Mouse (Mus musculus): ENCODE results near the gene Pfdn6. TPM values are rescaled to one million over a fixed set of nuclear protein-coding genes. Genes with fewer than 3 reads are reported as not detected.

Pfdn6 gene
- polyA plus RNA-seq, 1 experiment from 2014 or later = 211 TPM

Other genes with a start within 250 kb of the Pfdn6 start
- 30.0 and 32.7 TPM in 2 replicates for gene March2, start 221.7 kb downstream of the Pfdn6 start, polyA plus RNA-seq (2014; fragmentation: Nextera tagmentation; extraction: Ambion mirVana)
- 255 and 273 TPM in 2 replicates for gene Rab11b, start 179.8 kb downstream of the Pfdn6 start, polyA plus RNA-seq (2014; fragmentation: Nextera tagmentation; extraction: Ambion mirVana)
- 44.5 and 48.9 TPM in 2 replicates for gene Angptl4, start 158.5 kb downstream of the Pfdn6 start, polyA plus RNA-seq (2014; fragmentation: Nextera tagmentation; extraction: Ambion mirVana)
- gene Kank3, start 129.8 kb downstream of the Pfdn6 start, polyA plus RNA-seq (2014; fragmentation: Nextera tagmentation; extraction: Ambion mirVana) = 18.2 and 25.1 TPM in 2 replicates
- 824 and 897 TPM in 2 replicates for gene Rps28, start 115.8 kb downstream of the Pfdn6 start, polyA plus RNA-seq (2014; fragmentation: Nextera tagmentation; extraction: Ambion mirVana)
- gene Ndufa7, start 115.8 kb downstream of the Pfdn6 start, polyA plus RNA-seq (2014; fragmentation: Nextera tagmentation; extraction: Ambion mirVana) = 392 and 414 TPM in 2 replicates
- 76.2 and 80.9 TPM in 2 replicates for gene Cd320, start 97.3 kb downstream of the Pfdn6 start, polyA plus RNA-seq (2014; fragmentation: Nextera tagmentation; extraction: Ambion mirVana)
- not detected in 2 replicates for gene Gm7029, start 66.5 kb downstream of the Pfdn6 start, polyA plus RNA-seq (2014; fragmentation: Nextera tagmentation; extraction: Ambion mirVana)
- 9.4 and 13.4 TPM in 2 replicates for gene Kifc1, start 49.7 kb downstream of the Pfdn6 start, polyA plus RNA-seq (2014; fragmentation: Nextera tagmentation; extraction: Ambion mirVana)
- 0.36 TPM in 2 replicates for gene Platr17, start 35.2 kb downstream of the Pfdn6 start, polyA plus RNA-seq (2014; fragmentation: Nextera tagmentation; extraction: Ambion mirVana)
- gene Daxx, start 30.9 kb downstream of the Pfdn6 start, polyA plus RNA-seq (2014; fragmentation: Nextera tagmentation; extraction: Ambion mirVana) = 55.0 and 59.9 TPM in 2 replicates
- gene Tapbp, start 24.4 kb downstream of the Pfdn6 start, polyA plus RNA-seq (2014; fragmentation: Nextera tagmentation; extraction: Ambion mirVana) = 11.3 and 12.8 TPM in 2 replicates
- gene Zbtb22, start 24.4 kb downstream of the Pfdn6 start, polyA plus RNA-seq (2014; fragmentation: Nextera tagmentation; extraction: Ambion mirVana) = 7.3 and 8.4 TPM in 2 replicates
- 26.0 and 26.3 TPM in 2 replicates for gene Rgl2, start 10.8 kb downstream of the Pfdn6 start, polyA plus RNA-seq (2014; fragmentation: Nextera tagmentation; extraction: Ambion mirVana)
- 25.2 and 28.6 TPM in 2 replicates for gene Wdr46, start 317 bp upstream of the Pfdn6 start, polyA plus RNA-seq (2014; fragmentation: Nextera tagmentation; extraction: Ambion mirVana)
- 2.9 and 3.2 TPM in 2 replicates for gene B3galt4, start 11.1 kb upstream of the Pfdn6 start, polyA plus RNA-seq (2014; fragmentation: Nextera tagmentation; extraction: Ambion mirVana)
- 26.9 and 27.7 TPM in 2 replicates for gene Vps52, start 15.5 kb upstream of the Pfdn6 start, polyA plus RNA-seq (2014; fragmentation: Nextera tagmentation; extraction: Ambion mirVana)
- 1,395 and 1,560 TPM in 2 replicates for gene Rps18, start 15.7 kb upstream of the Pfdn6 start, polyA plus RNA-seq (2014; fragmentation: Nextera tagmentation; extraction: Ambion mirVana)
- gene H2-K1, start 60.0 kb upstream of the Pfdn6 start, polyA plus RNA-seq (2014; fragmentation: Nextera tagmentation; extraction: Ambion mirVana) = 7.5 and 7.6 TPM in 2 replicates
- gene Ring1, start 84.3 kb upstream of the Pfdn6 start, polyA plus RNA-seq (2014; fragmentation: Nextera tagmentation; extraction: Ambion mirVana) = 3.8 and 6.6 TPM in 2 replicates
- gene H2-Ke6, start 87.7 kb upstream of the Pfdn6 start, polyA plus RNA-seq (2014; fragmentation: Nextera tagmentation; extraction: Ambion mirVana) = 43.0 and 46.3 TPM in 2 replicates
- 72.1 and 78.3 TPM in 2 replicates for gene Slc39a7, start 91.3 kb upstream of the Pfdn6 start, polyA plus RNA-seq (2014; fragmentation: Nextera tagmentation; extraction: Ambion mirVana)
- gene Rxrb, start 91.5 kb upstream of the Pfdn6 start, polyA plus RNA-seq (2014; fragmentation: Nextera tagmentation; extraction: Ambion mirVana) = 14.9 and 15.8 TPM in 2 replicates
- 0.70 and 1.0 TPM in 2 replicates for gene Col11a2, start 99.1 kb upstream of the Pfdn6 start, polyA plus RNA-seq (2014; fragmentation: Nextera tagmentation; extraction: Ambion mirVana)
- gene H2-Oa, start 152.0 kb upstream of the Pfdn6 start, polyA plus RNA-seq (2014; fragmentation: Nextera tagmentation; extraction: Ambion mirVana) = 0.20 and 0.26 TPM in 2 replicates
- gene H2-DMa, start 179.2 kb upstream of the Pfdn6 start, polyA plus RNA-seq (2014; fragmentation: Nextera tagmentation; extraction: Ambion mirVana) = 9.4 and 9.7 TPM in 2 replicates
- 95.9 and 114 TPM in 2 replicates for gene Brd2, start 182.3 kb upstream of the Pfdn6 start, polyA plus RNA-seq (2014; fragmentation: Nextera tagmentation; extraction: Ambion mirVana)
- gene H2-DMb2, start 203.0 kb upstream of the Pfdn6 start, polyA plus RNA-seq (2014; fragmentation: Nextera tagmentation; extraction: Ambion mirVana) = not detected in 2 replicates
- gene H2-DMb1, start 212.7 kb upstream of the Pfdn6 start, polyA plus RNA-seq (2014; fragmentation: Nextera tagmentation; extraction: Ambion mirVana) = 1.3 and 1.4 TPM in 2 replicates
- 2.3 and 2.6 TPM in 2 replicates for gene Tap1, start 247.2 kb upstream of the Pfdn6 start, polyA plus RNA-seq (2014; fragmentation: Nextera tagmentation; extraction: Ambion mirVana)
- gene Psmb9, start 247.4 kb upstream of the Pfdn6 start, polyA plus RNA-seq (2014; fragmentation: Nextera tagmentation; extraction: Ambion mirVana) = 0.67 and 1.1 TPM in 2 replicates